Mouse (Mus musculus): ENCODE measurements around the gene Gigyf1. TPM values are rescaled to one million over a fixed set of nuclear protein-coding genes. Genes with fewer than 3 reads are reported as not detected.

Gigyf1 gene
- total RNA-seq, 2 experiments from 2014 or later: 27.5 to 30.7 TPM

DNA sequence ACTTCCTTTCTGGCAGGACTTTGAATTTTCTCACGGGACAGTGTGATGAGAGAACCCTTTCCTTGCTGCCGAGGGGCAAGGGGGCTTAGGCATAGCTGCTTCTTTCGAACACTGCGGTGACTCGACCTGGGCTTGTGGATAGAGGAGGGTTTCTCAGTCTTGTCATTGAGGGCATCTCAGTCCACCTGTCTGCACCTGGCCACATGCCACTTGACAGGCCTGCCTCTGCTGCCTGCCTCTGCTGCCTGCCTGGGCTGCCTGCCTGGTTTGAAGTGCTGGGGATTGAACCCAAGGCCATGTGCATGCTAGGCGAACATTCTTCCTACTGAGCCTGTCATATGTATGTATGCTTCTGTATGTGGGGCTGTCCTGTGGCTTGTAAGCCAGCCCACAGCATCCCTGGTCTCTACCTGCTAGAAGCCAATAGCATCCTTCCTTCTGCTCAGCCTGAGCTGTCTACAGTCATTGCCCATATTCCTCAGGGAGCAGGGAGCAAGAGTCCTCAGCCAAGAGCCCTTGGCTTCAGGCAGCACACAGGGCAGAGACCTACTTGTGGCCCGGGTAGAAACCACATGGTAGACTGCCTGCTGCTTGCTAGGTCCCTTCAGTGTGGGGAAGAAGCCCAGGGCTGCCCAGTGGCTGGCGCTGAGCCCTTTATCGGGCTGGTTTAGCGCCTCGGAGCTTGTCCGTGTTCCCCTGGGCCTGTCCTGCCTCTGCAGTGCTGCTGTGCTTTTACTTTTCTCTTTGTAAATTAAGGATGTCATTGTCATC lies 4.2 kb upstream of the Gigyf1 start:
- DNase-seq (ENCODE audit: low spot score in 2 of 2): no peak

DNA sequence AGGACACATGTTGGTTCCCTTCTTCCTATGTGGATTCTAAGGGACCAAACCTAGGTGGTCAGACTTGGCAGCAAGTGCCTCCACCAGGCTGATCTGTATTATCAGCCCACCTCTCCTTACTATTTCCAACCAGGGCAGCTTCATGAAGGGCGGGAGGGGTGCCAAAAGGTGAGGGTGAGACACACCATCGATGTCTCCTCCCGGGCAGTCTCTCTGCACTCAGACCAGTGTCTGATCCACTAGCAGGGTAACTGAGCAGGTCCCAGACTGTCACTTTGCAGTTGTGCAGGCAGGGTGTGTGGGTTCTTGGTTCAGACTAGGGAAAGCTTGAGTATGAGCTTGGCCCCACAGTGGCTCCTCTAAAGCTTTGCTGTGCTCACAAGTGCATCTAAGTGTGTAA lies 3.5 kb upstream of the Gigyf1 start:
- no peak for DNase-seq (ENCODE audit: low spot score in 2 of 2)

DNA sequence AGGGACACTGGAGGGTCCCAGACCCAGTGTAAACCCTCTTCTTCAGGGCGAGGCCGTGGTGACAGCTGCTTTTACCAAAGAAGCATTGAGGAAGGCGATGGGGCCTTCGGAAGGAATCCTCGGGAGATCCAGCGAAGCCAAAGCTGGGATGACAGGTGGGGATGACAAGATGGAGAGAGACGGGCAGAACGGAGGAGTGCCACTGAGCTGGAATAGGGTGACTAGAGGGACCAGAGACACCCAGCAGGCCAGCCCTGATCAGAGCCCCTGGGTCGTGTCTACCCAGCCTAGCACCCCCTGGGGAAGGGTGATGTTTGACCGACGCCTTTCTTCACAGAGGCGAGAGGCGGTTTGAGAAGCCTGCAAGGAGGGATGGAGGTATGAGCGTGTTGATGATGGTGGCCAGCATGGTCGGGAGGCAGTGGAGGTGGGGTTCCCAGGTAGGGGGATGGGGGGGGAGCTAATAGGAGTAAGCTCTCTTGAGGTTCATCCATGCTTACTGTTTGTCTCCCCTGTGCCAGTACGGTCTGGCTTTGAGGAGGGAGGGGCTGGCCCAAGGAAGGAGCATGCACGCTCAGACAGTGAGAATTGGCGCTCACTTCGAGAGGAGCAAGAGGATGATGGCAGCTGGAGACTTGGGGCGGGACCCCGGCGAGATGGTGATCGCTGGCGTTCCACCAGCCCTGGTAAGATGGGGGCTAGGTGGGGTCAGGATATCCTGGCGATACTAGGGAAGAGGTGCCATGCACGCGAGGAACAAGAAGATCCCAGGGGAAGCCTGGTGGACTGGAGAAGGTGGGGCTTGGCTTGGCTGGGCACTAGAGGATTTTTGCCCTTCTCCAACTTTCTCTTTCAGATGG lies 1.6 kb downstream of the Gigyf1 start:
- DNase-seq (ENCODE audit: low spot score in 2 of 2): no peak

- no peak for DNase-seq (ENCODE audit: low spot score in 2 of 2)
Measured at GRCm38 (mm10) chr5:137521861-137522260, 3.5 kb downstream of the Gigyf1 start.

DNA sequence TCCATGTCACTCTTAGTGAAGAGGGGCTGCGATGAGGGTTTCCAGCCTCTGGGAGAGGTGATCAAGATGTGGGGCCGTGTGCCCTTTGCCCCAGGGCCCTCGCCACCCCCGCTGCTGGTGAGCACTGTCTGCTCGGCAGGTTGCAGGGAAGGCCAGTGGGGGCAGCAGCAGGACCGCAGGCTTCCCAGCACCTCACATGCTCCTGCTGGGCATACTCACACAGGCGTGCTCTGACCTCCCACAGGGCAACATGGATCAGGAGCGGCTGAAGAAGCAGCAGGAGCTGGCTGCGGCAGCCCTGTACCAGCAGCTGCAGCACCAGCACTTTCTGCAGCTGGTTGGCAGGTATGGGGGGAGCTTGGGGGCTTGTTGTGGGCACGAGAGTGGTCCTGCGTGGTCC lies 4.4 kb downstream of the Gigyf1 start:
- DNase-seq (ENCODE audit: low spot score in 2 of 2): no peak

DNA sequence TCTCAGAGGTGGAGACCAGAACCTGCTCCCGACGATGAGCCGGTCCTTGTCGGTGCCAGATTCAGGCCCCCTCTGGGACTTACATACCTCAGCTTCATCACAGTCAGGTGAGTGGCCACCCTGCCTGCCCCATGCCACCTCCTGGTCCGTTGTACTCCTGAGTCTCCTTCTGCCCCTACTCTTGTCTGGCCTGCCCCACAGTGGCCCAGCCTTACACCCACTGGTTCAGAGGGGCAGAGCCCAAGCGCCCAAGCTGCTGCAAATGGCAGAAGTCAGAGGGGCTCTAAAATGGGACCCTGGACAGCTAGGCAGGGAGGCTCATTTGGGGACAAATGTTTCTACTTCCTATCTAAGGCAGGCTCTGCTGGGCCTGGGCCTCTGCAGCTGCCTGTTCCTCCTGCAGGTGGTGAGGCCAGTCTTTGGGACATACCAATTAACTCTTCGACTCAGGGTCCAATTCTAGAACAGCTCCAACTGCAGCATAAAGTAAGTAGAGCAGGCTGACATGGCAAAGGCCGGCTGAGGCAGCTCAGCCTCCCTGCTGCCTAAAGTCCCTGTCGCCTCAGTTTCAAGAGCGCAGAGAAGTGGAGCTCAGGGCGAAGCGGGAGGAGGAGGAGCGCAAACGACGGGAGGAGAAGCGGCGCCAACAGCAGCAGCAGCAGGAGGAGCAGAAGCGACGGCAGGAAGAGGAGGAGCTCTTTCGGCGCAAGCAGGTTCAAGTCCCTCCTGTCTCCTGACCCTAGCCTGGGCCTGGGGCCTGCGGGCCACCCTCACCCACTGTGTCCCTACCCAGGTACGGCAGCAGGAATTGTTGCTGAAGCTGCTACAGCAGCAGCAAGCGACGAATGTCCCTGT lies 5.3 kb downstream of the Gigyf1 start:
- peak in 1 of 2 experiments; percentile 15 for DNase-seq (ENCODE audit: low spot score in 2 of 2)

DNA sequence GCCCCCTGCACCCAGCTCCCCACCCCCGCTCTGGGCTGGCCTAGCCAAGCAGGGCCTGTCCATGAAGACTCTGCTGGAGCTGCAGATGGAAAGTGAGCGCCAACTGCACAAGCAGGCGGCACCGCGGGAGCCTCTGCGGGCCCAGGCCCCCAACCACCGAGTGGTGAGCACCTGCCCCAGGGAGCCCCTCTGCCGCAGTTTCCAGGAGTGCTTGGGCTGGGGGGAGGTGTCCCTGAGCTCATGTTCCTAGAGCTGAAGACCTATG lies 5.8 kb downstream of the Gigyf1 start:
- peak in 1 of 2 experiments; percentile 28 for DNase-seq (ENCODE audit: low spot score in 2 of 2)

GRCm38 (mm10) chr5:137524671-137525070 lies 6.3 kb downstream of the Gigyf1 start:
- peak in 1 of 2 experiments; percentile 15 for DNase-seq (ENCODE audit: low spot score in 2 of 2)

- DNase-seq (ENCODE audit: low spot score in 2 of 2): peak in 1 of 2 experiments; percentile 26
Measured at GRCm38 (mm10) chr5:137525511-137525910, 7.2 kb downstream of the Gigyf1 start.

GRCm38 (mm10) chr5:137526192-137526936 lies 8.0 kb downstream of the Gigyf1 start:
- DNase-seq (ENCODE audit: low spot score in 2 of 2): peak in 1 of 2 experiments; percentile 23

- DNase-seq (ENCODE audit: low spot score in 2 of 2): no peak
Measured at GRCm38 (mm10) chr5:137527413-137527812, 9.1 kb downstream of the Gigyf1 start.

- DNase-seq (ENCODE audit: low spot score in 2 of 2): no peak
Measured at GRCm38 (mm10) chr5:137528247-137528968, 10.1 kb downstream of the Gigyf1 start.

DNA sequence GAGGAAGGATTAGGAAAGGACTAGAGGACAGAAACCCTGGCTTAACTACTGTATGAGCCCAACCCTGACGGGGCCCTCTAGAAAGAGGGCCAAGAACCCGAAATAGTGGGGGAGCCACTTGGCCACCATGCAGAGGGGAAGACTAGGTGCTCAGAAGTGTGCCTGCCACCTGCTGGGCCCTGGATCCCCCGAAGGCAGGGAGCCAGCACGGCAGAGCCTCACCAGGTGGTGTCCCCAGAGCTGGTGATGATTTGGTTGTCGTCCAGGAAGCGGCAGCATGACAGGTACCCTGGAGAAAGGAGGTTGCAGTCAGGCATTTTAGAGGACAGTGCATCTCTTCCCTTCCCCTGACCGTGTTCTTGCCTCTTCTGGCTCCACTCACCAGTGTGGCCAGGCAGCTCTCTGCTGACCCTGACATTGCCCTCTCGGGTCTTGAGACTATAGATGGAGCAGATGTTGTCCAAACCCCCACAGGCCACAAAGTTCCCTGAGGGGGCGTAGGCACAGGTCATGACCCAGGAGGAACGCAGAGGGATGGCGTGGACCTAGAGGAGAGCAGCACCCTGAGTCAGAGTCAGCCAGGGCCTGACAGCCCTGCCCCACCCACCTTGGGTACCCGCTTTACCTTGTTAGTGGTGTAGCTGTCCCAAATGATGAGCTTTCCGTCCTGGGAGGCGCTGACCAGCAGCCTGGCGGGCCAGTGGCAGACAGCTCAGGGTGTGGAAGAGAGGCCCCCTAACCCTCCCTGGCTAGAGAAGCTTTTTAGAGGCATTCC lies 11.1 kb downstream of the Gigyf1 start:
- peak in 1 of 2 experiments; percentile 16 for DNase-seq (ENCODE audit: low spot score in 2 of 2)

DNA sequence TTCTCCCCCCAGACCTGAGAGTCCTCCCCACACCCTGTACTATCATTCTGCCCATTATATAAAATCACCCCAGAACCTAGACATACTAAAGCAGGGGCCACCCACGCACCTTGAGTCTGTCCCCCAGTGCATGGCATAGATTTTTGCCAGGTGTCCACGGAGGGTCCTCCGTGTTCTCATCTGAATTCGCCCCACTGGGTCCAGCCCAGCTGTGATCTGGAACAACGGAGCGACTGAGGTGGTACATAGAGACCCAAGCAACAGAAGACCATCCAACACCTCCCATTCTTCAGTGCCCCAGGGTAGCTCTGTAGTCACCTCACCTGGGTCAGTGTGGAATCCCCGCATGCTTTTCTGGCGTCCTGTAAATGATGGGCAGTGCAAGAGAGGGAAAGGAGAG lies 11.7 kb downstream of the Gigyf1 start:
- DNase-seq (ENCODE audit: low spot score in 2 of 2): no peak

DNA sequence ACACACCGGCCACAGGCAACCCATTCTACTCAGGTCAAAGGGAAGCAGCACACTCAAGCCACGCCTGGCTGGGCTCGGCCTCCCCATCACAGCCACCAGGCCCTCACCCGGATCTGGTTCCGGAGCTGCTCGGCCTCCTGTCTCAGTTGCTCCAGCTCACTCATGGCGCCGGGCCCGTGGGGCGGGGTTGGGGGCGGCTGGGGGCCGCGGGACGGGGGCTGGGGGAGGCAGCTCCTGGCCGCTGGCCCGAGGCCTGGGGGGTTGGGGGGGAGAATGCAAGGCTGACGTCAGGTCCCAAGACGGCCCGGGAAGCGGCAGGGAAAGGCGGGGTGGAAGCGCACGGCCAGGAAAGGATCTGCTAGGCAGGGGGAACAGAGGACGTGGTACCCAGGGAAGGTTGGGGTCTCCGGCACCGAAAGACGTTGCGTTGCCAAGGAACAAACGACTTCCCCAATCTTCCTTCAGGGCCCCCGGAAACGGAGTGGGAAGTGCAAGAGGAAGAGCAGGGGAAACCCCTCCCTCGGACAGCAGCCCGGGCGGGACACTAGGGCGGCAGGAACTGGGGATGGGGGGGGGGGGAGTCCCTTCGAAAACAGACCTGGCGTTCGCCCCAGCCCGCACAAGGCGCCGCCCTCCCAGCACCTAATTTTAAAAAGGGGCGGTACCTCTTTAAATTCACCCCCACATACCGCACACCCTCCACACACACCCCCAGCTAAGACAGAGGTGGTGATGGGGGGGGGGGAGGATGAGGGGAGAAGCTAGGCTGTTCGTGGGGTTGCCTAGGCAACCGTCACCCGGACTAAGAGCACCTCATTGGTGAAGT lies 12.5 kb downstream of the Gigyf1 start:
- peak; percentile 81 to 87 for DNase-seq (ENCODE audit: low spot score in 2 of 2)

- DNase-seq (ENCODE audit: low spot score in 2 of 2): peak in 1 of 2 experiments; percentile 74
Measured at GRCm38 (mm10) chr5:137531414-137532130, 13.2 kb downstream of the Gigyf1 start.

- peak in 1 of 2 experiments; percentile 40 for DNase-seq (ENCODE audit: low spot score in 2 of 2)
Measured at GRCm38 (mm10) chr5:137532131-137532807, 13.9 kb downstream of the Gigyf1 start.
